Mouse (Mus musculus): ENCODE data around the gene Vwa8.

- TF ChIP-seq EP300 (IDR thresholded peaks at IDR 0.05) (no peak), CTCF (IDR thresholded peaks at IDR 0.05) (no peak)
Observed at GRCm38 (mm10) chr14:79120681-79121080, 271.8 kb downstream of the Vwa8 start.
